Mouse (Mus musculus) right cerebral cortex, adult 2 months (tissue): Measurements from ENCODE around the gene Rnf187.
"Not testable (repeated sequence)": the region's sequence is repeated elsewhere in the genome, so short reads cannot be mapped to it uniquely, and the experiment has no call there.

Experiments used
- DNase-seq, 2 experiments: peaks; one replicate each; pipeline ENCODE4 v3.0.0; 2021 to 2022; ENCODE audit warnings: low spot score in 2 of 2

Rnf187 gene

GRCm38 (mm10) chr11:58965001-58965760 is 26.5 kb upstream of the Rnf187 start:
- DNase-seq, result no peak

DNA sequence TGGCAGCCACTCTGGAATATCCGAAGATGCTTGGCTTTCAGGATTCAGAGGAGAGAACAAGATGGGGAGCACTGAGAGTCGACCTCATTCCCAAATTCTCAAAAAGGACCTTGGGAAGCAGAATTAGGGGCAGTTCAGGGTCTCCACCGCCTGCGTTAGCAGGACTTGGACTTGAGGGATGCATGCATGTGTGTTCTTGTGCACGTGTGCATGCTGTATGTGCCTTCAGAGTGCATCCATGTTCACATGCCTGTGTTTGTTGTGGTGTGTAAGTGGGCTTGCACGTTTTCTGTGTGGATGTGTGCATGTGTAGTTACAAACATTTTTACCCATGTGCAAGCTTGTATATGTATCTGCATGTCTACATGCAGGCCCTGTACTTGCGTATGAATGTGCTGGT is 25.5 kb upstream of the Rnf187 start:
- DNase-seq, result no peak

- no peak for DNase-seq
Measured at GRCm38 (mm10) chr11:58963543-58963942, 24.8 kb upstream of the Rnf187 start.

DNA sequence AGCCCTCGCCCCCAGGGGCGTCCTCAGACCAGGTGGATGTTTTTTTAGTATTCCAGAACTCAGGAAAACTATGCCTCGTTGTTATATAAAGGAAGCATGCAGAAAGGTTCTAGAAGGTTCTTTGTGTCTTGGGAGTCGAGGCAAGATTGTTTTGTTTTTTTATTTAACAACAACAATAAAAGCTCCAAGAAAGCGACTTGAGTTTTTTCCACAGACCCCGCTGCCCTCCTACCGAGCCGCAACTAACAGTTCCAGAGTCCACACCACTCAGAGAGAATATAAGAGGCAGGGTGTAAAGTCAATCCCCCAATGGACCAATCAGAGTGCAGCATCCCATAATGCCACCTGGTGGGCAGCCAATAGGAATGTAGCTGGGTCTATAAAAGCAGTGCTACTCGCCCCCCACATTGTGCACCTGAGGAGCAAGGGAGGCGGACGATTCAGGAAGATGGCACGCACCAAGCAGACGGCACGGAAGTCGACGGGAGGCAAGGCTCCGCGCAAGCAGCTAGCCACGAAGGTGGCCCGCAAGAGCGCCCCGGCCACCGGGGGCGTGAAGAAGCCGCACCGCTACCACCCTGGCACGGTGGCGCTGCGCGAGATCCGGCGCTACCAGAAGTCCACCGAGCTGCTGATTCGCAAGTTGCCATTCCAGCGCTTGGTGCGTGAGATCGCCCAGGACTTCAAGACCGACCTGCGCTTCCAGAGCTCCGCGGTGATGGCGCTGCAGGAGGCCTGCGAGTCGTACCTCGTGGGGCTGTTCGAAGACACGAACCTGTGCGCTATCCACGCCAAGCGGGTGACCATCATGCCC is 22.9 kb upstream of the Rnf187 start:
- no peak for DNase-seq

GRCm38 (mm10) chr11:58959921-58960465 is 21.3 kb upstream of the Rnf187 start:
- DNase-seq, result peak; percentile 75 to 83

DNA sequence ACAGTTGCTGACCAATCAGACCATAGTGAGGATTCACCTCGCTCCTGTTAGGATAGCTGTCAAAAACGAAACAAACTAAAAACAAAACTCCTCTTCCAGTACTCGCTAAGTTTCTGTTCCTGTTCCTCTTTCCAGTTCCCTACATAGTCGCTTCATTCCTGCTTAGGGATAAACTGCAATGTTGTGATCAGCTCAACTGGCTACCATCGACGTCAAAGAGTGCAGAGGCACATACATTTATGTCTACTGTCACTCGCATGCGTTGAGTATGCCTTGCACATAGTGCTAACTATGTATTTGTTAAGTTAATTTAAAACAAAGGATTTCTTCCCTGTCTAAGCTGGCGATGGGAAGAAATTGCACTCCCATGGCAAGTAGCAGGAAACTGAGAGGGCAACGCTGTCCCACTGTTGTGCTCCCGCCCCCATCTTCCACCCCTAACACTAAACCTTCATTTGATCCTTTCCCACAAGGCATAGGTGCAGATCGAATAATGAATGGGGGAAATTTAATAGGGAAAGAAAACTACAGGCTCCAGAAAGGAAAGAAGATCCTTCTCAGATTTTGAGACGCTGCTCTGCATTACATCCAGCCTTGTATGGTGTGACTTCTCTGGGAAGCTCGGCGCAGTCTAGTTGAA is 20.6 kb upstream of the Rnf187 start:
- DNase-seq, result no peak

GRCm38 (mm10) chr11:58958536-58958935 is 19.8 kb upstream of the Rnf187 start:
- no peak for DNase-seq

DNA sequence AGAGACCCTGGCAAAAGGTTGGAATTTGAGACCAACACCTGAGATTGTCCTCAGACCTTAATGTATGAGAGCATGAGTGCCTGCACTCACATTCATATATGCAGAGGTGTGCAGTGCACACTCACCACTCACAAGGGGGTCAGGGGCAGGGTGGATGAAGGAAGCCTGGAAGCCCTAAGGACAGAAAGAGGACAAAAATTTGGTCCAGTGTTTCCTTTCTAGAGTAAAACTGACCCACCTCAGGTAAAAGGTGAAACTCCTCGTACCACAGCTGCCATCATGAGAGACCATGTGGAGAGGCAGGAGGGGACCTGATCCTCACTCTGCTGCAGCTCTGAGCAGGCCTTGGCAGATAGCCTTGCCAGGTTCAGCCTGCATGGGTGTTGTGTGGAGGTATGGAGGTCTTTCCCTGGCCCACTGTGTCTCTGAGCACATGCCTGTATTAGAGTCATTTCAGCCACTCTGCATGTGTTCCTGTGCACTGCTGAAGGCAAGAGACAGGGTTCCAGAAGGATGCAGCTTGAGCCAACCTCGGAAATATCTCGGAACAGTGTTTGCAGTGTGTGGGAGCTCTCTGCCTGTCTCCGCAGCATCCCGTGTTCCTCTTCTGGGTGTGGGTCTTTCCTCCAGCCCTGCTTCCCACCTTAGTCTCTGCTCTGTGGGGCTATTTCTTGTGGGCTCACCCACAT is 18.7 kb upstream of the Rnf187 start:
- peak in 1 of 2 experiments; percentile 58 for DNase-seq

GRCm38 (mm10) chr11:58955868-58956257 is 17.1 kb upstream of the Rnf187 start:
- DNase-seq, result no peak

DNA sequence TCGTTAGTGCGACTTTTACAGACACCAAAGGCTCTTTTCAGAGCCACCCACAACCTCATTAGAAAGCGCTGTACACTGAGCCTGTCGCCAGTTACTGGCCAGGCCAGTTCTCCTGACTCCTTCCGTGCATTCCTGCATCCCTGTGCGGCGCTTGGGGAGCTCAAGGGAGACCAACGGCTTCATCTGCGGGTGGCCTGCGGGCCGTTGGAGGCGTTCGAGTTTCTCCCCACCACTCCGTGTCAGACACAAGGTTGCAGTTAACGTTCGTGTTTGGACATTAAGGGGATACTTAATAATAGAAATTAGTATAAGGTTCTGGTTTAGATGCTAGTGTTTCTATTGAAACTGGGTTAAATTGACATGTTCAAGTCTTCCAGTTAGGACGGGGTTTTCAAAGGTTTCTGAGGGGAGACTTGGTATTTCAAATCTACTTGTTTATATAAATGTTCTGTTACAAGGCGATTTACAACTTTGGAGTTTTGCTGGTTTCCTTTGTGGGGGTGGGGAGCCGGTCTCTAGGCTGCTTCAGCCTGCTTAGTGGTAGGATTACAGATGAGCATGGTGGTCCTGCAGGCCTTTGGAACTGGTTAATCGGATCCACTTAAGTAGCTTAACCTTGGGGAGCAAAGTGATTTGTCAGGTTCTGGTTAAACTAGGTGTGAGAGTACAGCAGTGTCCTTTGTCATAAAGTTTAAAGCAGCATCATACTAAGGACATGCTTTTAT is 16.6 kb upstream of the Rnf187 start:
- DNase-seq, result no peak

DNA sequence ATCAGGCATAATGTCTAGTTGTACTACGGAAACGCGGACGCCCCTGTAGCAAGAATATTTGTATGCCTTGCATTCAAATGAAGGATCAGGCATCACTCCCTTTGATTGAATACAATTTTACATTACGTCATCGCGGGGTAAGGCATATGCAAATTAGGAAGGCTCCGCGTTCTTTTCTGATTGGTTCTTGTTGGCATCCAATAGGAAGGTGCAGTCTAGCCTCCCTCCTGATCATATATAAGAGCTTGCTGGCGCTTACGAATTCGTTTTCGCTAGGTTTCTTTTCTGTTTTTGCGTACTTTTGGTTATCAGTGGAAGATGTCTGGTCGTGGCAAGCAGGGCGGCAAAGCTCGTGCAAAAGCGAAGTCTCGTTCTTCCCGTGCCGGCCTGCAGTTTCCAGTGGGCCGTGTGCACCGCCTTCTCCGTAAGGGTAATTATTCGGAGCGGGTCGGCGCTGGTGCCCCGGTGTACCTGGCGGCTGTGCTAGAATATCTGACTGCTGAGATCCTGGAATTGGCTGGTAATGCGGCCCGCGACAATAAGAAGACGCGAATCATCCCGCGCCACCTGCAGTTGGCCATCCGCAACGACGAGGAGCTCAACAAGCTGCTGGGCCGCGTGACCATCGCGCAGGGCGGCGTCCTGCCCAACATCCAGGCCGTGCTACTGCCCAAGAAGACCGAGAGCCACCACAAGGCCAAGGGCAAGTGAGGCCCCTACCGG is 15.9 kb upstream of the Rnf187 start, which contains the start of the genes Hist3h2a and Trim17:
Gene Hist3h2a (plus strand): TSS at position 266 of the 723 bp plus-strand sequence.
Gene Trim17 (plus strand): TSS at position 266 of the 723 bp plus-strand sequence.
- peak; percentile 91 for DNase-seq

GRCm38 (mm10) chr11:58954170-58954419 is 15.4 kb upstream of the Rnf187 start:
- not testable (repeated sequence) for DNase-seq

GRCm38 (mm10) chr11:58953351-58954169 is 14.8 kb upstream of the Rnf187 start:
- no peak for DNase-seq

DNA sequence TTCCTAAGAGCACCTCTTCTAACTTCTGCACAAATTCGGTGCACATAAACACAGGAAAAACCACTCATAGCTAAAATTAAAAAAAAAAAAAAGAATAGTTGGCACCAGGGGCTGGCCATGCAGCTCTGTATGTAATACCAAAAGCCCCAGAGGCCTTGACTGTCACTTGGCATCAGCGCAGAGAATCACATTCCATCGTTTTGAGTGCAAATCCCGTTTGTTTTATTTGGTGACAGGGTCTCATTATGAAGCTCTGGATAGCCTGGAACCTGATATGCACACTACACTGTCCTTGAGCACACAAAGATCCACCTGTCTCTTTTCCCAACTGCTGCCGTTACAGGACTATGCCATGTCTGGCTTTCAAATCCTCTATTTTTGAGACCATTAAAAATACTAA is 12.5 kb upstream of the Rnf187 start:
- no peak for DNase-seq

- DNase-seq, result peak; percentile 64 to 66
Measured at GRCm38 (mm10) chr11:58949480-58950431, 11.0 kb upstream of the Rnf187 start.

DNA sequence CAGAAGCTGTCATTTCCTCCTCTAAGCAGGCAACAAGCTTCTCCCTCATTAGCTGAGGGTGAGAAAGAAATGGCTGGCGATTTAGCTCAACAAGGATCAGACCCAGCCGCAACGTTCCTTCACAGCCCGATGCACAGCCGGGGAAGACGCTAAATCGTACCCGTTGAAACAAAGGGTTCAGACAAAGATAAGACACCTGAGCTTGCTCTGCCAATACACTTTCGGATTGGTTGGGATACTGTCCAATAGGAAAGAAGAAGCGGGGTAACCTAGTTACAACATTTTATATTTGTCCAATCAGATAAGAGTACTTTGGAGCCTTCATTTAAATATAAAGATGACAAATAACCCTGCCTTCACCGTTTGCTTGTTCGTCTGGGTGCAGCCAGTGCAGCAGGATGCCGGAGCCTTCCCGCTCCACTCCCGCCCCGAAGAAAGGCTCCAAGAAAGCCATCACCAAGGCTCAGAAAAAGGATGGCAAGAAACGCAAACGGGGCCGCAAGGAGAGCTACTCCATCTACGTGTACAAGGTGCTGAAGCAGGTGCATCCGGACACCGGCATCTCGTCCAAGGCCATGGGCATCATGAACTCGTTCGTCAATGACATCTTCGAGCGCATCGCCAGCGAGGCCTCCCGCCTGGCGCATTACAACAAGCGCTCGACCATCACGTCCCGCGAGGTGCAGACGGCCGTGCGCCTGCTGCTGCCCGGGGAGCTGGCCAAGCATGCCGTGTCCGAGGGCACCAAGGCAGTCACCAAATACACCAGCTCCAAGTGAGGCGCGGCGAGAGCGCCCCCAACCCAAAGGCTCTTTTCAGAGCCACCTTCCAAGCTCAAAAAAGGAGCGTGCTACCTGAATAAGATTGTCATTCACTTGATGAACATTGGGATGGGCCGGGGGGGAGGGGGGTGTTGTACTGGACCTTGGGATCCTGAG is 10.1 kb upstream of the Rnf187 start, which contains the start of gene Hist3h2ba:
Gene Hist3h2ba (plus strand): TSS at position 379 of the 938 bp plus-strand sequence.
- DNase-seq, result peak; percentile 80 to 83
